Mouse (Mus musculus): ENCODE data around the gene Slc44a4. TPM values are rescaled to one million over a fixed set of nuclear protein-coding genes. Genes with fewer than 3 reads are reported as not detected.
A peak's percentile ranks its signal among the peaks of the same experiment; 100 is the strongest.

The Slc44a4 gene
- polyA plus RNA-seq, 1 experiment from 2014 or later: 108 TPM

DNA sequence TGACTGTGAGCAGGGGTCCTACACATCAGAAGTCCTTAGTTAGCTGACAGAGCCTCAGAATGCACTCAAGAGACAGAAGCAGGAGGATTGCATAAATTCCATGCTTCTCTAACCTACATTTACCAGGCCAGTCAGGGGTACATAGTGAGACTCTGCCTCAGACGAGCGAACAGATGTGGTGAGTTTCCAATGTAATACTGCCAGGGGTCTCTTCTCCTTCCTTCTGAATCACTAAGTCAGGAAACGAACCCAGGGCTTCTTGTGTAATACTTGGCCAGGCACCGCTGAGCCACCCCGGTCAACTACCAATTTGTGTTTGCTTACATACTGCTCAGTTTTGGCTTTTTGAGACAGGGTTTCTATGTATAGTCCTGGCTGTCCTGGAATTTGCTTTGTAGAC lies 26.3 kb upstream of the Slc44a4 start:
- no peaks in the 10 kb centered on the region for H3K36me3 ChIP-seq (ENCODE audit: control insufficient read depth, insufficient read depth, low read length)
- no peak for ATAC-seq
- no peak overlapping the region for H3K4me2 ChIP-seq (ENCODE audit: low read depth, low read length)
- no peak overlapping the region for H3K4me3 ChIP-seq (ENCODE audit: low read length)
- 85% methylated on average over 5 of the region's 5 CpGs for WGBS
- no peak overlapping the region for H3K27ac ChIP-seq (ENCODE audit: low read length)
- H3K9me3 ChIP-seq (ENCODE audit: control insufficient read depth, low read length): no peaks in the 10 kb centered on the region
- H3K4me1 ChIP-seq (ENCODE audit: control insufficient read depth, insufficient read depth, low read length): no peaks in the 10 kb centered on the region
- no peak overlapping the region for H3K9ac ChIP-seq (ENCODE audit: low read depth, low read length)
- no peaks in the 10 kb centered on the region for H3K27me3 ChIP-seq (replicated peaks; ENCODE audit: control insufficient read depth, insufficient read depth, low read length)

DNA sequence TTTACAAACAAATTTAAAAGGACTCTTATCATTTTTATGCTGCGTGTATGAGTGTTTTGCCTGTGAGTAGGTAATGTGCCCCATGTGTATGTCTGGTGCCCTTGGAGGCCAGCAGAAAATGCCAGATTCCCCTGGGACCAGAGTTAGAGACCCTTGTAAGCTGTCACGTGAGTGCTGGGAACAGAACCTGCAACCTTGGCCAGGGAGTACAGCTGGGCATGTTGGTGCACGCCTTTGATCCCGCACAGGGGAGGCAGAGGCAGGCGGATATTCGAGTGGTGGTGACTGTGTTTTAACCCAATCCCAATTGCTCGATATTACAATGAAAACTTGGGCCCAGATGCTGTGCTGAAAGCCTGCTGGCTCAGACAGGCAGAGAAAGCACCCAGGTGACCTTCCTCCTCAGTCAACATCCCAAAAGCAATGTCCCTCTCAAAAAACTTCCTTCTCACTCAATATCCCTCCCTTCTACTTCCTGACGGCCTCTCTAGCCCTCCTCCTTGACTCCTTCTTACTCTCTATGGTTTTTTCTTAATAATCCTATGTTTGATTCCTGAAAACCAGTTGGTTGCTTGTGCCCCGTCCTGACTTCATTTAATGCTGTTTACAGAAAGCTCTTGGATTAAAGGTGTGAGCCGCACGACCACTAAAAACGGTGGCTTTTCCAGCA lies 24.1 kb upstream of the Slc44a4 start:
- no peak overlapping the region for H3K27ac ChIP-seq (ENCODE audit: low read length)
- H3K4me1 ChIP-seq (ENCODE audit: control insufficient read depth, insufficient read depth, low read length): peaks cover 9% of the 10 kb centered on the region
- no peak overlapping the region for H3K4me2 ChIP-seq (ENCODE audit: low read depth, low read length)
- ATAC-seq: no peak
- H3K9ac ChIP-seq (ENCODE audit: low read depth, low read length): no peak overlapping the region
- H3K4me3 ChIP-seq (ENCODE audit: low read length): no peak overlapping the region
- H3K27me3 ChIP-seq (replicated peaks; ENCODE audit: control insufficient read depth, insufficient read depth, low read length): no peaks in the 10 kb centered on the region
- no peaks in the 10 kb centered on the region for H3K9me3 ChIP-seq (ENCODE audit: control insufficient read depth, low read length)
- WGBS: 87% methylated on average over 12 of the region's 12 CpGs
- no peaks in the 10 kb centered on the region for H3K36me3 ChIP-seq (ENCODE audit: control insufficient read depth, insufficient read depth, low read length)

DNA sequence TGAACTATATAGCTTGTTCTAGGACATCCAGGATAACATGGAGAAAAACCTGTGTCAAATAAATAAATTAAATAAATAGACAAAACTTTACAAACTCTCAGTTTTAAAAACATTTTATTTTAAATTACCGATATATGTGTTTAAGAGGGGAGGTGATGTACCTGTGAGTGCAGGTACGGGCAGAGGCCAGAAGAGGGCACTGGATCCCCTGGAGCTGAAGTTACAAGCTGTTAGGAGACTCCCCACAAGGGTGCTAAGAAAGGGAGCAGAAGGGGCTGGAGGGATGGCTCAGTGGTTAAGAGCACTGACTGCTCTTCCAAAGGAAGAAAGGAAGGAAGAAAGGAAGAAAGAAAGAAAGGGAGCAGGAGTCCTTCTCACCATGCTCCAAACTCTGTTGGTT lies 22.9 kb upstream of the Slc44a4 start:
- H3K4me3 ChIP-seq (ENCODE audit: low read length): no peak overlapping the region
- no peak overlapping the region for H3K27ac ChIP-seq (ENCODE audit: low read length)
- peaks cover 6% of the 10 kb centered on the region; the same call in 1 of the 2 replicates for H3K36me3 ChIP-seq (ENCODE audit: control insufficient read depth, insufficient read depth, low read length)
- H3K9ac ChIP-seq (ENCODE audit: low read depth, low read length): no peak overlapping the region
- no peak for ATAC-seq
- peaks cover 19% of the 10 kb centered on the region for H3K4me1 ChIP-seq (ENCODE audit: control insufficient read depth, insufficient read depth, low read length)
- no peaks in the 10 kb centered on the region for H3K9me3 ChIP-seq (ENCODE audit: control insufficient read depth, low read length)
- H3K4me2 ChIP-seq (ENCODE audit: low read depth, low read length): no peak overlapping the region
- WGBS: 95% methylated on average over 2 of the region's 2 CpGs
- H3K27me3 ChIP-seq (replicated peaks; ENCODE audit: control insufficient read depth, insufficient read depth, low read length): no peaks in the 10 kb centered on the region

DNA sequence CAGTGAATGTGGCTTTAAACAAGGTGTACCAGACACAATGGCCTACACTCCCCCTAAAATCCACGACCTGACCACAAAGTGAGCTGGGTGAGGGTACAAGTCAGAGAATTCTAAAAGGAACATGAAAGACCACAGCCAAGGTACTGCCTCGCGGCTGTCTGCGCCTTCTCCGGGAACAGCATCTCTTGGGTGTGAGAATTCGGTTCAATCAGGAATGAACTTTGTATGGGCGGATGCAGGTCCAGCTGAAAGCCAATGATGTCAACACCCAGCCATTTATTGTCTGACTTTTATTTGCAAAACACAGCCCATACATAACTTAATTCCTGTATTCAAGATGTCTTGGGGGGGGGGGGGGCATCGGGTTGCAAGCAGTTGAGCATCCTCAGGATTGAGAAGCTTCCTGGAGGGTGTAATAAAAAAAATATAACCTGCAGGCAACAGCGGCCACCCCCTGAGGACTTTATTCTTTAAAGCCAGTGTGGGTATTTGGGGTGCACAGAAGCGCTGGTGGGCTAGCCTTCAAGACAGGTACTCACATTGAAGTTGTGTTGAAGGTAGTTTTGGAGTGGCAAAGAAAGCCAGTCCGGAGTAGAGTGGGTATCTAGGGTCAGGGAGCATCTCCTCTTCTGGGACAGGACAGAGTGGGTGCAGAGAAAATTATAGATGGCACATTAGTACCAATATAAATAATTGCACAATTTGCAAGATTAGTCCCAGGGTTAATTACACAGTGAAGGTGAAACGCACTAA lies 21.0 kb upstream of the Slc44a4 start:
- H3K27ac ChIP-seq (ENCODE audit: low read length): peak overlapping the region; percentile 95
- WGBS: 69% methylated on average over 12 of the region's 12 CpGs
- H3K4me1 ChIP-seq (ENCODE audit: control insufficient read depth, insufficient read depth, low read length): peaks cover 21% of the 10 kb centered on the region
- ATAC-seq: no peak
- peak overlapping the region; percentile 95 for H3K9ac ChIP-seq (ENCODE audit: low read depth, low read length)
- peaks cover 8% of the 10 kb centered on the region; the same call in 1 of the 2 replicates for H3K36me3 ChIP-seq (ENCODE audit: control insufficient read depth, insufficient read depth, low read length)
- H3K4me2 ChIP-seq (ENCODE audit: low read depth, low read length): peak overlapping the region; percentile 78
- H3K9me3 ChIP-seq (ENCODE audit: control insufficient read depth, low read length): no peaks in the 10 kb centered on the region
- H3K4me3 ChIP-seq (ENCODE audit: low read length): peak overlapping the region; percentile 83; the same call in 1 of the 2 replicates
- no peaks in the 10 kb centered on the region for H3K27me3 ChIP-seq (replicated peaks; ENCODE audit: control insufficient read depth, insufficient read depth, low read length)

DNA sequence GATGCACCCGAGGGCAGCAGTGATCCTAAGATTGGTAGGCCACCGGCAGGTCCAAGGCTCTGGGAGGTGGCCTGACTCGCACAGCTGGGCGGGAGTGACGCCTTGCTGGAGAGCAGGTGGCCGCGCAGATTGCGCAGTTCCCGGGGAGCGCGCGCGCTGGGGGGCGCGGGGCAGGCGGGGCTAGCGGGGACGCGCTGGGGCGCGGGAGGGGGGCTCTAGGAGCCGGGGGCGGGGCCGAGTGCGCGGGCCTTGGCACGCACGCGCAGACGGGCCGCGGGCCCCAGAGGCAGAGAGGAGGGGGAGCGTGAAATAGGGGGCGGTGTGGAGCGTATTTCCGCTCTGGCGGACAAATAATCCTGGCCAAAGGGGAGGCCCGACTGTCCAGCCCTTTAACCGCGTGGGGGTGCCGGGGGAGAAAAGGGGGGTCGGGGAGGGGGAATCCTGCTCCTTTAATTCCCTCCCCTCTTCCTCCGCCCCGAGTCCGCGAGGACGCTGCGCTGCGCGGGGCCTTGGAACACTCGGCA lies 20.1 kb upstream of the Slc44a4 start:
- Histone ChIP-seq H3K4me3 (ENCODE audit: low read length) (peak overlapping the region; percentile 83), H3K27ac (ENCODE audit: low read length) (peak overlapping the region; percentile 95), H3K9ac (ENCODE audit: low read depth, low read length) (peak overlapping the region; percentile 95), H3K4me1 (ENCODE audit: control insufficient read depth, insufficient read depth, low read length) (peaks cover 21% of the 10 kb centered on the region), H3K4me2 (ENCODE audit: low read depth, low read length) (peak overlapping the region; percentile 88), H3K9me3 (ENCODE audit: control insufficient read depth, low read length) (no peaks in the 10 kb centered on the region), H3K36me3 (ENCODE audit: control insufficient read depth, insufficient read depth, low read length) (peaks cover 8% of the 10 kb centered on the region; the same call in 1 of the 2 replicates), H3K27me3 (replicated peaks; ENCODE audit: control insufficient read depth, insufficient read depth, low read length) (no peaks in the 10 kb centered on the region)
- ATAC-seq: peak; percentile 88
- under 1% methylated on average over 44 of the region's 51 CpGs for WGBS

DNA sequence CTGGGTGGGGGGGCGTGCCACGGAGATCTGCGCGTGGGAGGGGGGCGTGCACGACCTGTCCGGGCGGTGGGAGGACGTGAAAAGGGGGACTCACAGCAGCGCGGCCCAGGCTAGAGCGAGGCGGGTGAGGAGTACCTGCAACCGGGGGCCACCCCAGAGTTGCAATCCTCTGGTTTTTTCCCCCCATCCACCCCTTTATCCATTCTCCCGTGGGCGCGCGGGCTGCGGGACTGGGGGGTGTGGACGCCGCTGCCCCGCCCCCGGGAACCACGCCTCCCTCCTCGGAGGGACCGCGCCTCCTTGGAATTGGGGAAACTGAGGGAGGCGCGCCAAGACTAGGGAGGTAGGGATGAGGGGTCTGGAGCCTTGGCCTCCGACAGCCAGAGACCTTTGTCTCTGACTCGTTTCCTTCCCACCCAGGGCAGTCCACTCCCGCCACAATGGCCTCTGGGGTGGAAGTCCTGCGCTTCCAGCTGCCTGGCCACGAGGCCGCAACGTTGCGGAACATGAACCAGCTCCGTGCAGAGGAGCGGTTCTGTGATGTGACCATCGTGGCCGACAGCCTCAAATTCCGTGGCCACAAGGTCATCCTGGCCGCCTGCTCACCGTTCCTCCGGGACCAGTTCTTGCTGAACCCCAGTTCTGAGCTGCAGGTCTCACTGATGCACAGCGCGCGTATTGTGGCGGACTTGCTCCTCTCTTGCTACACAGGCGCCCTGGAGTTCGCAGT lies 19.3 kb upstream of the Slc44a4 start:
- peak; percentile 12 for ATAC-seq
- peak overlapping the region; percentile 95 for H3K27ac ChIP-seq (ENCODE audit: low read length)
- peaks cover 8% of the 10 kb centered on the region; the same call in 1 of the 2 replicates for H3K36me3 ChIP-seq (ENCODE audit: control insufficient read depth, insufficient read depth, low read length)
- peak overlapping the region; percentile 88 for H3K4me2 ChIP-seq (ENCODE audit: low read depth, low read length)
- 7% methylated on average over 51 of the region's 51 CpGs for WGBS
- H3K4me3 ChIP-seq (ENCODE audit: low read length): peak overlapping the region; percentile 83
- peaks cover 21% of the 10 kb centered on the region for H3K4me1 ChIP-seq (ENCODE audit: control insufficient read depth, insufficient read depth, low read length)
- no peaks in the 10 kb centered on the region for H3K9me3 ChIP-seq (ENCODE audit: control insufficient read depth, low read length)
- H3K27me3 ChIP-seq (replicated peaks; ENCODE audit: control insufficient read depth, insufficient read depth, low read length): no peaks in the 10 kb centered on the region
- H3K9ac ChIP-seq (ENCODE audit: low read depth, low read length): peak overlapping the region; percentile 95

DNA sequence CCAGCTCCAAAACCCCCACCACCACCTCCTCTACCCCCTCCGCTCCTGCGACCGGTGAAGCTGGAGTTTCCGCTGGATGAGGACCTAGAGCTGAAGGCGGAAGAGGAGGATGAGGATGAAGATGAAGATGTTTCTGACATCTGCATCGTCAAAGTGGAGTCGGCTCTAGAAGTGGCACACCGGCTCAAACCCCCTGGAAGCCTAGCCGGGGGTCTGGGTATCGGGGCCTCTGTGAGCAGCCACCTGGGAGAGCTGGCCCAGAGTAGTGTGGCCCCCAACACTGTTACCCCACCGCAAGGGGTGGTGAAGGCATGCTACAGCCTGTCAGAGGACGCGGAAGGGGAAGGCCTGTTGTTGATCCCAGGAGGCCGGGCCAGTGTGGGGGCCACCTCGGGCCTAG lies 18.5 kb upstream of the Slc44a4 start:
- peaks cover 8% of the 10 kb centered on the region; the same call in 1 of the 2 replicates for H3K36me3 ChIP-seq (ENCODE audit: control insufficient read depth, insufficient read depth, low read length)
- no peaks in the 10 kb centered on the region for H3K27me3 ChIP-seq (replicated peaks; ENCODE audit: control insufficient read depth, insufficient read depth, low read length)
- H3K9me3 ChIP-seq (ENCODE audit: control insufficient read depth, low read length): no peaks in the 10 kb centered on the region
- H3K4me3 ChIP-seq (ENCODE audit: low read length): peak overlapping the region; percentile 83; the same call in 1 of the 2 replicates
- H3K4me2 ChIP-seq (ENCODE audit: low read depth, low read length): peak overlapping the region; percentile 88
- WGBS: 88% methylated on average over 15 of the region's 15 CpGs
- peak overlapping the region; percentile 95; the same call in 1 of the 2 replicates for H3K27ac ChIP-seq (ENCODE audit: low read length)
- H3K4me1 ChIP-seq (ENCODE audit: control insufficient read depth, insufficient read depth, low read length): peaks cover 26% of the 10 kb centered on the region
- peak overlapping the region; percentile 95; the same call in 1 of the 2 replicates for H3K9ac ChIP-seq (ENCODE audit: low read depth, low read length)
- no peak for ATAC-seq

DNA sequence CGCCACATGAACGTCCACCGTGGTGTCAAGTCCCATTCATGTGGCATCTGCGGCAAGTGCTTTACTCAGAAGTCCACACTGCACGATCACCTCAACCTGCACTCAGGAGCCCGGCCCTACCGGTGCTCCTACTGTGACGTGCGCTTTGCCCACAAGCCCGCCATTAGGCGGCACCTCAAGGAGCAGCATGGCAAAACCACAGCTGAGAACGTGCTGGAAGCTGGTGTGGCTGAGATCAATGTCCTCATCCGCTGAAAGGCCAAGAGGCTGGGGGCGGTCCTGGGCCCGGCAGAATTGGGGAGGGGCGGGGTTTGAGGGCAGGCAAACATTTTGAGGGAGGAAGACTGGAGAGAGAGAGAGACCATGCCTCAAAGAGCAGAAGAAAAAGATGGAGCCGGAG lies 17.9 kb upstream of the Slc44a4 start:
- ATAC-seq: no peak

More for the DNA sequence above, 17.9 kb upstream of the Slc44a4 start:
- H3K4me1 ChIP-seq (ENCODE audit: control insufficient read depth, insufficient read depth, low read length): peaks cover 29% of the 10 kb centered on the region
- no peak overlapping the region for H3K9ac ChIP-seq (ENCODE audit: low read depth, low read length)
- peaks cover 8% of the 10 kb centered on the region; the same call in 1 of the 2 replicates for H3K36me3 ChIP-seq (ENCODE audit: control insufficient read depth, insufficient read depth, low read length)
- no peaks in the 10 kb centered on the region for H3K27me3 ChIP-seq (replicated peaks; ENCODE audit: control insufficient read depth, insufficient read depth, low read length)
- no peaks in the 10 kb centered on the region for H3K9me3 ChIP-seq (ENCODE audit: control insufficient read depth, low read length)
- no peak overlapping the region for H3K4me2 ChIP-seq (ENCODE audit: low read depth, low read length)
- WGBS: 83% methylated on average over 17 of the region's 17 CpGs
- H3K4me3 ChIP-seq (ENCODE audit: low read length): no peak overlapping the region
- no peak overlapping the region for H3K27ac ChIP-seq (ENCODE audit: low read length)

Data from intestine, embryonic 16.5 days (tissue).